Mouse (Mus musculus) heart, postnatal 4 days (tissue): ENCODE results near the gene Xylt1. TPM values are rescaled to one million over a fixed set of nuclear protein-coding genes. Genes with fewer than 3 reads are reported as not detected.

Experiments
- DNase-seq: peaks from one replicate; pipeline ENCODE4 v3.0.0; 2021
- total RNA-seq, 2 experiments: library from RNA; stranded (reverse); gene quantifications; 2 replicates each; pipeline ENCODE4 v1.2.3; 2021

Gene Xylt1
- total RNA-seq, 2 experiments from 2014 or later, result 6.5 to 6.9 TPM

GRCm38 (mm10) chr7:117481404-117481803 lies 100.6 kb downstream of the Xylt1 start:
- DNase-seq, result no peak

- no peak for DNase-seq
These were observed 101.9 kb downstream of the Xylt1 start for GRCm38 (mm10) chr7:117482701-117483100.

GRCm38 (mm10) chr7:117484589-117484988 lies 103.8 kb downstream of the Xylt1 start:
- DNase-seq, result no peak

- no peak for DNase-seq
These were observed 104.3 kb downstream of the Xylt1 start for GRCm38 (mm10) chr7:117484989-117485536.

GRCm38 (mm10) chr7:117486425-117487172 lies 105.8 kb downstream of the Xylt1 start:
- no peak for DNase-seq

- DNase-seq, result no peak
These were observed 106.4 kb downstream of the Xylt1 start for GRCm38 (mm10) chr7:117487173-117487490.

GRCm38 (mm10) chr7:117489973-117490372 lies 109.2 kb downstream of the Xylt1 start:
- DNase-seq, result no peak

GRCm38 (mm10) chr7:117490500-117491205 lies 109.9 kb downstream of the Xylt1 start:
- no peak for DNase-seq

- DNase-seq, result no peak
These were observed 110.7 kb downstream of the Xylt1 start for GRCm38 (mm10) chr7:117491495-117491894.

GRCm38 (mm10) chr7:117494210-117494609 lies 113.4 kb downstream of the Xylt1 start:
- DNase-seq, result peak; percentile 25

GRCm38 (mm10) chr7:117494618-117495310 lies 114.0 kb downstream of the Xylt1 start:
- no peak for DNase-seq

- no peak for DNase-seq
These were observed 115.0 kb downstream of the Xylt1 start for GRCm38 (mm10) chr7:117495751-117496150.

GRCm38 (mm10) chr7:117498173-117498572 lies 117.4 kb downstream of the Xylt1 start:
- DNase-seq, result no peak

- DNase-seq, result no peak
These were observed 120.8 kb downstream of the Xylt1 start for GRCm38 (mm10) chr7:117501355-117502181.

GRCm38 (mm10) chr7:117502415-117502814 lies 121.6 kb downstream of the Xylt1 start:
- no peak for DNase-seq

GRCm38 (mm10) chr7:117503714-117504113 lies 122.9 kb downstream of the Xylt1 start:
- no peak for DNase-seq

- no peak for DNase-seq
These were observed 125.0 kb downstream of the Xylt1 start for GRCm38 (mm10) chr7:117505791-117506190.

- DNase-seq, result no peak
These were observed 126.6 kb downstream of the Xylt1 start for GRCm38 (mm10) chr7:117507351-117507750.

GRCm38 (mm10) chr7:117508090-117508489 lies 127.3 kb downstream of the Xylt1 start:
- DNase-seq, result no peak

- peak; percentile 17 for DNase-seq
These were observed 129.3 kb downstream of the Xylt1 start for GRCm38 (mm10) chr7:117510113-117510512.

- no peak for DNase-seq
These were observed 131.5 kb downstream of the Xylt1 start for GRCm38 (mm10) chr7:117512301-117512700.

- no peak for DNase-seq
These were observed 135.0 kb downstream of the Xylt1 start for GRCm38 (mm10) chr7:117515794-117516193.
